Mouse (Mus musculus) heart, postnatal 0 days (tissue): ENCODE data around the gene Kcnmb2.

Source experiments
- CTCF ChIP-seq: IDR thresholded peaks from 2 replicates; pipeline ENCODE4 v1.5.1; 2016; ENCODE audit warnings: antibody characterized with exemption, control low read depth, low read depth
- EP300 ChIP-seq: IDR thresholded peaks from 2 replicates; pipeline ENCODE4 v1.6.1; 2016; ENCODE audit warnings: antibody characterized with exemption, low read depth

GRCm38 (mm10) chr3:32067004-32067935 lies 165.0 kb downstream of the Kcnmb2 start:
- TF ChIP-seq CTCF = no peak
- TF ChIP-seq EP300 = no peak
